Mouse (Mus musculus) ES-E14 (cell line): Measurements from ENCODE around the gene Kat2a. TPM values are rescaled to one million over a fixed set of nuclear protein-coding genes. Genes with fewer than 3 reads are reported as not detected.
A peak's percentile ranks its signal among the peaks of the same experiment; 100 is the strongest.

Experiments
- DNase-seq: peaks from one replicate; pipeline ENCODE4 v3.0.0-alpha.2; 2013; ENCODE audit warnings: low read depth, low spot score
- H3K27ac ChIP-seq: 2 replicates; pipeline ENCODE4 v1.5.1; 2012; ENCODE audit warnings: low read depth, mild to moderate bottlenecking, low read length, moderate library complexity, mixed read lengths; ENCODE audit not compliant: poor library complexity, insufficient read depth, severe bottlenecking
- H3K36me3 ChIP-seq: 2 replicates; pipeline ENCODE4 v1.6.1; 2012; ENCODE audit warnings: mild to moderate bottlenecking, low read length, moderate library complexity, mixed read lengths; ENCODE audit not compliant: control insufficient read depth, poor library complexity, insufficient read depth, severe bottlenecking
- H3K4me1 ChIP-seq, 2 experiments: fragments of 150-350 bp in 1 of 2; sonication (generic) in 1 of 2; 2 replicates each; pipeline ENCODE4 v1.6.1; 2012; ENCODE audit warnings: low read length in 2 of 2, mild to moderate bottlenecking in 1 of 2, mixed read lengths in 1 of 2; ENCODE audit not compliant: control insufficient read depth in 2 of 2, insufficient read depth in 2 of 2, poor library complexity in 1 of 2
- H3K4me3 ChIP-seq, 2 experiments: fragments of 150-350 bp in 1 of 2; sonication (generic) in 1 of 2; 2 replicates each; pipeline ENCODE4 v1.5.1; 2012; ENCODE audit warnings: low read length in 2 of 2, low read depth in 1 of 2, mild to moderate bottlenecking in 1 of 2, mixed read lengths in 1 of 2; ENCODE audit not compliant: insufficient read depth in 1 of 2, poor library complexity in 1 of 2, severe bottlenecking in 1 of 2
- H3K9ac ChIP-seq: 2 replicates; pipeline ENCODE4 v1.6.1; 2012; ENCODE audit warnings: low read depth, mild to moderate bottlenecking, low read length, mixed read lengths; ENCODE audit not compliant: poor library complexity, insufficient read depth, severe bottlenecking
- H3K9me3 ChIP-seq: fragments of 150-350 bp; sonication (generic); 2 replicates; pipeline ENCODE4 v1.6.1; 2012; ENCODE audit warnings: low read depth, mild to moderate bottlenecking, low read length; ENCODE audit not compliant: control insufficient read depth, insufficient read depth
- CHD2 ChIP-seq: IDR thresholded peaks from 2 replicates; pipeline ENCODE4 v1.6.1; 2014; ENCODE audit warnings: mild to moderate bottlenecking, low read depth, low read length, inconsistent platforms
- HCFC1 ChIP-seq: IDR thresholded peaks from 2 replicates; pipeline ENCODE4 v1.6.1; 2012; ENCODE audit warnings: low read length, inconsistent platforms, borderline replicate concordance; ENCODE audit not compliant: insufficient read depth
- MAFK ChIP-seq: IDR thresholded peaks from 2 replicates; pipeline ENCODE4 v1.6.1; 2014; ENCODE audit warnings: mild to moderate bottlenecking, low read depth, low read length, inconsistent platforms; ENCODE audit not compliant: insufficient read depth
- ZC3H11A ChIP-seq: IDR thresholded peaks from 2 replicates; pipeline ENCODE4 v1.6.1; 2012; ENCODE audit warnings: low read depth, mild to moderate bottlenecking, inconsistent platforms, low read length, borderline replicate concordance
- ZNF384 ChIP-seq: IDR thresholded peaks from 2 replicates; pipeline ENCODE4 v1.6.1; 2012; ENCODE audit warnings: low read depth, low read length, inconsistent platforms
- in situ Hi-C, 2 experiments: fragments of 600-800 bp; cut with MboI; formaldehyde crosslinking; loops; one replicate each; pipeline ENCODE4 v1.15.1; 2025; ENCODE audit warnings: low sequenced_read_pairs in 2 of 2, inconsistent platforms in 1 of 2; ENCODE audit not compliant: unreplicated experiment in 2 of 2
- total RNA-seq: library from RNA; depleted of rRNA; stranded (reverse); fragments of 300-350 nt; gene quantifications from 2 replicates; pipeline ENCODE4 v1.2.3, GENCODE M21; 2012

Gene Kat2a
- total RNA-seq, 1 experiment: 44.4 TPM

DNA sequence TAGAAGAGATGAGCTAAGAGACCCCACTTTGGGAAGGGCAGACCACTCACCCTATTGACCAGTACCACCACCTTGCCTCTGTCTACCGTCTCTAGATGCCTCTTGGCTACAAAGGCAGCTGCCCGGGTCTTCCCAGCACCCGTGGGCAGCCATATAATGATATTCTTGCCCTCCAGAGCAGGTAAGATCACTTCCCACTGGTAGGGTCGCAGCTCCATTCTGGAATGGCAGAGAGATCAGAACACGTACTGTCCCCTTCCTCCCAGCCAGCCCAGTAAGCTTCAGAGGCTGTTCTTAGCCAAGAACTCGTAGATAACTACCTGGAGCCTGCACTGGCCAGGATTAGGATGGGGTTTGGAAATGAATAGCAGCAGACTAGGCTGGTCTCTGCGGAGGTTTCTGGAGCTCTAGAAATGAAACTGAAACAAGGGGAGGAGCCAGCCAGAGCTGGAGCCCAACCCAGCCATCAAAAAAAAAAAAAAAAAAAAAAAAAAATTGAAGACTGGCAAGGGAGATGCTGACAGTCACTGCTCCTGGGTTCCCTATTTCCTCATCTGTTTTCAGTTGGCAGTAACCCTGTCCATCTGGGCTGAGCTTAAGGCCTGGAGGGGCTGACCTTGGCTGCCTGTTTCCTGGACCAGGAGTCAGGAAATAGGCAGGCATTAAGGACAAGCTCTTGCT lies 8.3 kb downstream of the Kat2a start, which contains the start of gene Dhx58:
Gene Dhx58, minus strand, starts transcription at position 421 of the 681 bp plus-strand sequence.
- Histone ChIP-seq H3K4me1 (peaks cover 2 to 14% of the 10 kb centered on the region in 2 experiments; a peak in 1 of 4 replicates), H3K4me3 (no peak within 1 kb of the TSS), H3K36me3 (peaks cover 43% of the 10 kb centered on the region), H3K9ac (no peak within 1 kb of the TSS), H3K9me3 (no peaks in the 10 kb centered on the region), H3K27ac (no peak within 1 kb of the TSS)
- TF ChIP-seq ZNF384: peak; percentile 52; the same call in 1 of the 2 replicates
- no peak for TF ChIP-seq CHD2
- no peak for TF ChIP-seq HCFC1
- no peak for TF ChIP-seq MAFK
- no peak for TF ChIP-seq ZC3H11A
- no peak for DNase-seq
- in situ Hi-C loops: no loop called here

GRCm38 (mm10) chr11:100703366-100703765 lies 8.9 kb downstream of the Kat2a start:
- no peak for DNase-seq
- Histone ChIP-seq H3K4me3 (no peak overlapping the region), H3K9ac (no peak overlapping the region), H3K4me1 (peaks cover 2 to 14% of the 10 kb centered on the region in 2 experiments; a peak in 1 of 4 replicates), H3K36me3 (peaks cover 37% of the 10 kb centered on the region), H3K27ac (no peak overlapping the region), H3K9me3 (no peaks in the 10 kb centered on the region)
- in situ Hi-C loops: no loop called here
- no peak for TF ChIP-seq HCFC1
- TF ChIP-seq CHD2: no peak
- TF ChIP-seq ZC3H11A: no peak
- TF ChIP-seq MAFK: no peak
- no peak for TF ChIP-seq ZNF384

GRCm38 (mm10) chr11:100702906-100703305 lies 9.4 kb downstream of the Kat2a start:
- H3K4me3 ChIP-seq: 0 out of 4 replicates have a peak overlapping the region, but pooled peaks of 1 of the 2 experiments have one; percentile 5
- H3K27ac ChIP-seq: no peak overlapping the region
- peaks cover 2 to 14% of the 10 kb centered on the region in 2 experiments; a peak in 1 of 4 replicates for H3K4me1 ChIP-seq
- H3K9ac ChIP-seq: no peak overlapping the region
- H3K9me3 ChIP-seq: no peaks in the 10 kb centered on the region
- H3K36me3 ChIP-seq: peaks cover 32% of the 10 kb centered on the region
- DNase-seq: no peak
- in situ Hi-C loops: no loop called here
- no peak for TF ChIP-seq ZC3H11A

DNA sequence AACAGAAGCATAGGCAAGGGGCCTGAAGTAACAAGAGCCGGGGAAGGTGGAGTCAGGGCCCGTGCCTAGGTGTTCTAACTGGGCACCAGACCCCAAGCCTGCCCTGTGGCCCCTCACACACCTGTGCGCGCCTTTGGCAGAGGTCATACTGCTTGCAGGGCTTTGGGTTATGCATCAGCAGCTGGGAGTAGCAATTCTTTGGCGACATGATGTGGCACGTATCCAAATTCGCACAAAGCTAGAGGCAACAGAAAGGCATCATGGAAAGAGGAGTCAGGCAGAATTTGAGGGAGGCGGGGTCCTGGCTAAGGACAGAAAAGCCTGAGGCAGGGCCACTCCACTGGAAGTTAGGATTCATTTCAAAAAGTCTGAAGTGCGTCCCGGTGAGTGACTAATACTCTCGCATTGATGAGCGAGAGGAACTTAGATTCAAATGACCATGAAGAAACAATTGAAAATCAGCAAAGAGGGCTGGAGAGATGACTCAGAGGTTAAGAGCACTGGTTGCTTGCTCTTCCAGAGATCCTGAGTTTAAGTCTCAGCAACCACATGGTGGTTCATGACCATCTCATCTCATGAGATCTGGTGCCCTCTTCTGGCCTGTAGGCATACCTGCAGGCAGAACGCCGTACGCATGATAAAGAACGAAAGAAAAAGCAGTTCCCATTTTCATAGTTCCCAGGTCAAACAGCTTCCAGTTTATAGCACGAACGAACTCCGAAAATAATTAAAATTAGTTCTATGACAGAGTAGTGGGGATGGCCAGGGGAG lies 10.0 kb downstream of the Kat2a start:
- Histone ChIP-seq H3K9me3 (no peaks in the 10 kb centered on the region), H3K4me3 (0 out of 4 replicates have a peak overlapping the region, but pooled peaks of 1 of the 2 experiments have one; percentile 5), H3K27ac (no peak overlapping the region), H3K36me3 (peaks cover 28% of the 10 kb centered on the region), H3K9ac (no peak overlapping the region), H3K4me1 (peaks cover 2 to 14% of the 10 kb centered on the region in 2 experiments; a peak in 1 of 4 replicates)
- TF ChIP-seq ZC3H11A: peak; percentile 72
- TF ChIP-seq MAFK: no peak
- DNase-seq: peak; percentile 78
- in situ Hi-C loops: no loop called here
